Mouse (Mus musculus): ENCODE data around the gene Cryba2. TPM values are rescaled to one million over a fixed set of nuclear protein-coding genes. Genes with fewer than 3 reads are reported as not detected.

The Cryba2 gene
- polyA plus RNA-seq, 1 experiment from 2014 or later: 0.62 TPM

GRCm38 (mm10) chr1:74924464-74924863 is 31.5 kb upstream of the Cryba2 start:
- no peaks in the 10 kb centered on the region for H3K27me3 ChIP-seq (ENCODE audit: control insufficient read depth, insufficient read depth, low read length)

GRCm38 (mm10) chr1:74915706-74916105 is 22.8 kb upstream of the Cryba2 start:
- no peak for DNase-seq (ENCODE audit: low spot score)
- H3K4me2 ChIP-seq (ENCODE audit: low read depth, low read length): no peak overlapping the region
- no peak overlapping the region for H3K27ac ChIP-seq (replicated peaks; ENCODE audit: low read depth, low read length)
- no peaks in the 10 kb centered on the region for H3K27me3 ChIP-seq (ENCODE audit: control insufficient read depth, insufficient read depth, low read length)
- ATAC-seq (replicated peaks; ENCODE audit: insufficient number of reproducible peaks, low FRiP score, low TSS enrichment, low read depth): no peak
- no peak overlapping the region for H3K9ac ChIP-seq (replicated peaks; ENCODE audit: low read length)
- no peak overlapping the region for H3K4me3 ChIP-seq (ENCODE audit: low read depth, low read length)
- 22% methylated on average over 13 of the region's 13 CpGs for WGBS
- no peaks in the 10 kb centered on the region for H3K36me3 ChIP-seq (replicated peaks; ENCODE audit: control insufficient read depth, insufficient read depth, low read depth, low read length)
- no peaks in the 10 kb centered on the region for H3K4me1 ChIP-seq (ENCODE audit: control insufficient read depth, insufficient read depth, low read length)
- H3K9me3 ChIP-seq (replicated peaks; ENCODE audit: control insufficient read depth, low read length): no peaks in the 10 kb centered on the region

More at GRCm38 (mm10) chr1:74924464-74924863, 31.5 kb upstream of the Cryba2 start:
- Histone ChIP-seq H3K27ac (replicated peaks; ENCODE audit: low read depth, low read length) (no peak overlapping the region), H3K9ac (replicated peaks; ENCODE audit: low read length) (no peak overlapping the region), H3K36me3 (replicated peaks; ENCODE audit: control insufficient read depth, insufficient read depth, low read depth, low read length) (no peaks in the 10 kb centered on the region), H3K4me1 (ENCODE audit: control insufficient read depth, insufficient read depth, low read length) (no peaks in the 10 kb centered on the region), H3K9me3 (replicated peaks; ENCODE audit: control insufficient read depth, low read length) (no peaks in the 10 kb centered on the region), H3K4me3 (ENCODE audit: low read depth, low read length) (no peak overlapping the region), H3K4me2 (ENCODE audit: low read depth, low read length) (no peak overlapping the region)
- DNase-seq (ENCODE audit: low spot score): no peak
- WGBS: 61% methylated on average over 4 of the region's 4 CpGs
- ATAC-seq (replicated peaks; ENCODE audit: insufficient number of reproducible peaks, low FRiP score, low TSS enrichment, low read depth): no peak

GRCm38 (mm10) chr1:74902191-74902590 is 9.2 kb upstream of the Cryba2 start:
- no peaks in the 10 kb centered on the region for H3K9me3 ChIP-seq (replicated peaks; ENCODE audit: control insufficient read depth, low read length)
- no peak overlapping the region for H3K4me3 ChIP-seq (ENCODE audit: low read depth, low read length)
- ATAC-seq (replicated peaks; ENCODE audit: insufficient number of reproducible peaks, low FRiP score, low TSS enrichment, low read depth) (no peak), DNase-seq (ENCODE audit: low spot score) (no peak)
- peaks cover 45% of the 10 kb centered on the region for H3K27me3 ChIP-seq (ENCODE audit: control insufficient read depth, insufficient read depth, low read length)
- peaks cover 8% of the 10 kb centered on the region; the same call in 1 of the 2 replicates for H3K4me1 ChIP-seq (ENCODE audit: control insufficient read depth, insufficient read depth, low read length)
- WGBS: 26% methylated on average over 6 of the region's 6 CpGs
- no peak overlapping the region for H3K4me2 ChIP-seq (ENCODE audit: low read depth, low read length)
- H3K9ac ChIP-seq (replicated peaks; ENCODE audit: low read length): no peak overlapping the region
- H3K36me3 ChIP-seq (replicated peaks; ENCODE audit: control insufficient read depth, insufficient read depth, low read depth, low read length): no peaks in the 10 kb centered on the region
- no peak overlapping the region for H3K27ac ChIP-seq (replicated peaks; ENCODE audit: low read depth, low read length)

DNA sequence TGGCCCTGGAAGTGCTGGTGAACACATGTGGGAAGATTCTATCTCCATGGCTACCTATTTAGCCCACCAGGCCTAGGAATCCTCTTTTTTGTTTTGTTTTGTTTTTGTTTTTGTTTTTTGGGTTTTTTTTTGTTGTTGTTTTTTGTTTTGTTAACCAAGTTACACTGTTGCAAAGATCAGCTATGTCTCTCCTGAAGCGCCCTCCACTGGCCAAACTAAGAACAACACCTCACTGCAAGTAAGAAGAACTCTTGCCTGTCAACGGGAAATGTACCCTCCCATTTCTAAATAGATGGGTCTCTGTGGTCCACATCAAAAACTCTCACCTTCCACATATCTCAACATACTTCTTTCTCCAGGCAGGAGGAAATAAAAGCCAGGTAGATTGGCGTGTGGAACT is 8.7 kb upstream of the Cryba2 start:
- Histone ChIP-seq H3K36me3 (replicated peaks; ENCODE audit: control insufficient read depth, insufficient read depth, low read depth, low read length) (no peaks in the 10 kb centered on the region), H3K4me2 (ENCODE audit: low read depth, low read length) (no peak overlapping the region), H3K4me3 (ENCODE audit: low read depth, low read length) (no peak overlapping the region), H3K9ac (replicated peaks; ENCODE audit: low read length) (no peak overlapping the region), H3K4me1 (ENCODE audit: control insufficient read depth, insufficient read depth, low read length) (peaks cover 8% of the 10 kb centered on the region; the same call in 1 of the 2 replicates), H3K9me3 (replicated peaks; ENCODE audit: control insufficient read depth, low read length) (no peaks in the 10 kb centered on the region), H3K27me3 (ENCODE audit: control insufficient read depth, insufficient read depth, low read length) (peaks cover 45% of the 10 kb centered on the region), H3K27ac (replicated peaks; ENCODE audit: low read depth, low read length) (no peak overlapping the region)
- ATAC-seq (replicated peaks; ENCODE audit: insufficient number of reproducible peaks, low FRiP score, low TSS enrichment, low read depth) (no peak), DNase-seq (ENCODE audit: low spot score) (peak; percentile 70)
- 3% methylated on average over 3 of the region's 3 CpGs for WGBS

DNA sequence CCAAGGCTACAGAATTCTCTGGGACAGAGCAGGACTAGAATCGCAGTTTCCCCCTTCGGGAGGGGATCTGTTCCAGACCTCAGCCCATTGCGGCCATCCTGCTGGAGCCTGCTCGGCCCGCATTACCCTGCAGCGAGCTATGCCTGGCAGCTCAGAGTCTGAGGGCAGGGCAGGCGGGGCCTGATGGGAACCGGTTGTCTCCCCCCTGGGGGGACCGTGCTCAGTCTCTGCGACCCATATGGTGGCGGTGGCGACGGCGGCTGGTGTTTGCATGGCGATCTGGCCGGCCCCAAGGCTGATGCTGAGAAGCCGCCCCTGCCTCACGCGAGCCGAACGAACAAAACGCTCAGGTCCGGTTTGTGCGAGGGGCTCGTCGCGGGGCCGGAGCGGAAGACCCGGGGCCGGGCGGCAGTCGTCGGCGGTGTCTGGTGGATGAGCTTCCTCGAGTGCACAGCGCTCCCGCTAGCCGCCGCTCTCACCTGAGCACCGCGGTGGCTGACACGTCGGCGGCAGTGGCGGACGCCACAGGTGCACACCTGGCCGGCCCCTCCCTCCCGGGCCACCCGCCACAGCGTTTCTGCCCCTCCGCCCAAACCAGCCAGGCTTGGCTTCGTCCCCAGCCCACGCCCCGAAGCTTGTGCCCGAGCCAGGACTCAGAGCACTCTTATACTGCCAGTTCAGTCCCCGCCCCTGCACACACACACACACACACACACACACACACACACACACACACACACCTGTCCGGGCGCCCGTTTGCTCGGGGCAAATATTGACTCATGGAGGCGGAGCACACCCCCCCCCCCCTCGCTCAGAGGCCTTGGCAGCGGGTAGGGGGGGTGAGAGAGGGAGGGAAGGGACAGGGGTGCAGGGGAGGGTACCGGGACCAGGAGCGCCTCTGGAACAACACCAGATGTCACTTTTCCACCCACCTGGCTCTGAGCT is 7.7 kb upstream of the Cryba2 start:
- H3K27me3 ChIP-seq (ENCODE audit: control insufficient read depth, insufficient read depth, low read length): peaks cover 56% of the 10 kb centered on the region
- H3K27ac ChIP-seq (replicated peaks; ENCODE audit: low read depth, low read length): no peak overlapping the region
- peak; percentile 33 for DNase-seq (ENCODE audit: low spot score)
- WGBS: 1% methylated on average over 52 of the region's 66 CpGs
- H3K9ac ChIP-seq (replicated peaks; ENCODE audit: low read length): peak overlapping the region; percentile 6; the same call in 1 of the 2 replicates
- ATAC-seq (replicated peaks; ENCODE audit: insufficient number of reproducible peaks, low FRiP score, low TSS enrichment, low read depth): no peak
- H3K9me3 ChIP-seq (replicated peaks; ENCODE audit: control insufficient read depth, low read length): no peaks in the 10 kb centered on the region
- H3K4me2 ChIP-seq (ENCODE audit: low read depth, low read length): peak overlapping the region; percentile 59
- H3K4me3 ChIP-seq (ENCODE audit: low read depth, low read length): peak overlapping the region; percentile 23
- peaks cover 8% of the 10 kb centered on the region; the same call in 1 of the 2 replicates for H3K4me1 ChIP-seq (ENCODE audit: control insufficient read depth, insufficient read depth, low read length)
- H3K36me3 ChIP-seq (replicated peaks; ENCODE audit: control insufficient read depth, insufficient read depth, low read depth, low read length): no peaks in the 10 kb centered on the region

DNA sequence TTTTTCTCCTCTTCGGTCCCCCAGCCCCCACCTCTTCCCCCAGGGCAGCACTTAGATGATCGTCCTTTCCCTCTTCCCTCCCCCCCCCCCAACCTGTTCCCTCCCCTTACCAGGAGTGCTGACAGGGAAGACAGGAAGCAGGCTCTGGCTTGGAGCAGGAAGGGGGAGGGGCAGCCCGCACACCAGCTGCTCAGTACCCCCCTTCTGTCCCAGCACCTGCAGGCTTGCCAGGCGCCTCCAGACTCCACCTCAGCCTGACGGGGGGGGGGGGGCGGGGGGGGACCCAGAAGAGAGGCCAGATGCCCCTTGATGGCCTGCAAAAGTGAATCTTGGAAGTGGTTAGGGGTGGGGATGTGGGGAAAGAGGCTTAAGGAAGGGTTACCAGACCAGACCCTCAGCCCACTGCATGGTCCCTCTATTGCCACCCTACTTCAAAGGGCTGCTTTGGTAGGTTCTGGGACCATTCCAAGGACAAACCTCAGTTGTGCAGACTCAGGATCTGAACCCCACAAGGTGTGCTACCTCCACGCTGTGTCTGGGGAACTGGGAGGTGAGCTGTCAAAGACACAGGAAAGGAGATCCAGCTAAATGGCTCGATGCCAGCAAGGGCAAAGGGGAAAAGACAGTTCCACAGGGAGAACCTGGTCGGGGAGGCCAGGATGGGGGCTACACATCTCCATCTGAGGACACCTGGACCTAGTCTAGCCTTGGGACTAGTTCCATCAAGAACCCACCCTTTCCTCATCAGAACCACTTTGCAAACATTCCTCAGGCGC is 5.9 kb upstream of the Cryba2 start:
- Histone ChIP-seq H3K27me3 (ENCODE audit: control insufficient read depth, insufficient read depth, low read length) (peaks cover 65% of the 10 kb centered on the region), H3K4me3 (ENCODE audit: low read depth, low read length) (no peak overlapping the region), H3K4me2 (ENCODE audit: low read depth, low read length) (no peak overlapping the region), H3K27ac (replicated peaks; ENCODE audit: low read depth, low read length) (no peak overlapping the region), H3K9ac (replicated peaks; ENCODE audit: low read length) (no peak overlapping the region), H3K9me3 (replicated peaks; ENCODE audit: control insufficient read depth, low read length) (no peaks in the 10 kb centered on the region), H3K36me3 (replicated peaks; ENCODE audit: control insufficient read depth, insufficient read depth, low read depth, low read length) (no peaks in the 10 kb centered on the region), H3K4me1 (ENCODE audit: control insufficient read depth, insufficient read depth, low read length) (peaks cover 8% of the 10 kb centered on the region; the same call in 1 of the 2 replicates)
- 5% methylated on average over 7 of the region's 10 CpGs for WGBS
- DNase-seq (ENCODE audit: low spot score) (no peak), ATAC-seq (replicated peaks; ENCODE audit: insufficient number of reproducible peaks, low FRiP score, low TSS enrichment, low read depth) (no peak)

GRCm38 (mm10) chr1:74897976-74898375 is 5.0 kb upstream of the Cryba2 start:
- no peaks in the 10 kb centered on the region for H3K36me3 ChIP-seq (replicated peaks; ENCODE audit: control insufficient read depth, insufficient read depth, low read depth, low read length)
- H3K4me2 ChIP-seq (ENCODE audit: low read depth, low read length): no peak overlapping the region
- no peak for DNase-seq (ENCODE audit: low spot score)
- 0 out of 2 replicates have a peak, but pooled peaks have one; percentile 30 for ATAC-seq (replicated peaks; ENCODE audit: insufficient number of reproducible peaks, low FRiP score, low TSS enrichment, low read depth)
- no peak overlapping the region for H3K27ac ChIP-seq (replicated peaks; ENCODE audit: low read depth, low read length)
- peaks cover 70% of the 10 kb centered on the region for H3K27me3 ChIP-seq (ENCODE audit: control insufficient read depth, insufficient read depth, low read length)
- H3K4me1 ChIP-seq (ENCODE audit: control insufficient read depth, insufficient read depth, low read length): peaks cover 8% of the 10 kb centered on the region; the same call in 1 of the 2 replicates
- no peak overlapping the region for H3K9ac ChIP-seq (replicated peaks; ENCODE audit: low read length)
- 2% methylated on average over 7 of the region's 7 CpGs for WGBS
- H3K9me3 ChIP-seq (replicated peaks; ENCODE audit: control insufficient read depth, low read length): no peaks in the 10 kb centered on the region
- no peak overlapping the region for H3K4me3 ChIP-seq (ENCODE audit: low read depth, low read length)

Measured in embryonic facial prominence, embryonic 11.5 days (tissue).